Mouse (Mus musculus) stomach, embryonic 15.5 days (tissue): ENCODE results near the gene Fbf1. TPM values are rescaled to one million over a fixed set of nuclear protein-coding genes. Genes with fewer than 3 reads are reported as not detected.
A peak's percentile ranks its signal among the peaks of the same experiment; 100 is the strongest.

ENCODE experiments used
- ATAC-seq: fragments of 200-750 bp; cut with Nextera tagmentation; 2 replicates; pipeline ENCODE4 v1.8.0; 2017; ENCODE audit warnings: low read depth, moderate number of reproducible peaks, moderate TSS enrichment; ENCODE audit not compliant: insufficient read depth, low FRiP score
- H3K27ac ChIP-seq: fragments of 300-500 bp; sonication (generic); 2 replicates; pipeline ENCODE4 v1.5.1; 2015; ENCODE audit warnings: mild to moderate bottlenecking, inconsistent platforms
- H3K27me3 ChIP-seq: fragments of 300-500 bp; sonication (generic); replicated peaks from 2 replicates; pipeline ENCODE4 v1.6.1; 2015; ENCODE audit warnings: inconsistent platforms
- H3K36me3 ChIP-seq: fragments of 300-500 bp; sonication (generic); 2 replicates; pipeline ENCODE4 v1.6.1; 2015; ENCODE audit warnings: inconsistent platforms
- H3K4me1 ChIP-seq: fragments of 300-500 bp; sonication (generic); 2 replicates; pipeline ENCODE4 v1.6.1; 2015; ENCODE audit warnings: inconsistent platforms
- H3K4me2 ChIP-seq: fragments of 300-500 bp; sonication (generic); 2 replicates; pipeline ENCODE4 v1.6.1; 2015; ENCODE audit warnings: mild to moderate bottlenecking, inconsistent platforms
- H3K4me3 ChIP-seq: fragments of 300-500 bp; sonication (generic); replicated peaks from 2 replicates; pipeline ENCODE4 v1.5.1; 2015; ENCODE audit warnings: inconsistent platforms
- H3K9ac ChIP-seq: fragments of 300-500 bp; sonication (generic); 2 replicates; pipeline ENCODE4 v1.6.1; 2015; ENCODE audit warnings: inconsistent platforms
- H3K9me3 ChIP-seq: fragments of 300-500 bp; sonication (generic); 2 replicates; pipeline ENCODE4 v1.6.1; 2016; ENCODE audit warnings: inconsistent platforms
- WGBS: fragments of 180-500 bp; shearing (Covaris S2); methylation state at CpG from one replicate; pipeline ENCODE4 v1.1.7; 2015; 5-methylcytosine and 5-hydroxymethylcytosine counted together
- polyA plus RNA-seq: library from polyadenylated mRNA; unstranded; fragments of >200 nt; fragmentation: Nextera tagmentation; extraction: Ambion mirVana; gene quantifications from 2 replicates; pipeline ENCODE4 v1.2.1, GENCODE M21; 2015

Fbf1 gene
- polyA plus RNA-seq, 1 experiment from 2014 or later: 26.8 TPM

DNA sequence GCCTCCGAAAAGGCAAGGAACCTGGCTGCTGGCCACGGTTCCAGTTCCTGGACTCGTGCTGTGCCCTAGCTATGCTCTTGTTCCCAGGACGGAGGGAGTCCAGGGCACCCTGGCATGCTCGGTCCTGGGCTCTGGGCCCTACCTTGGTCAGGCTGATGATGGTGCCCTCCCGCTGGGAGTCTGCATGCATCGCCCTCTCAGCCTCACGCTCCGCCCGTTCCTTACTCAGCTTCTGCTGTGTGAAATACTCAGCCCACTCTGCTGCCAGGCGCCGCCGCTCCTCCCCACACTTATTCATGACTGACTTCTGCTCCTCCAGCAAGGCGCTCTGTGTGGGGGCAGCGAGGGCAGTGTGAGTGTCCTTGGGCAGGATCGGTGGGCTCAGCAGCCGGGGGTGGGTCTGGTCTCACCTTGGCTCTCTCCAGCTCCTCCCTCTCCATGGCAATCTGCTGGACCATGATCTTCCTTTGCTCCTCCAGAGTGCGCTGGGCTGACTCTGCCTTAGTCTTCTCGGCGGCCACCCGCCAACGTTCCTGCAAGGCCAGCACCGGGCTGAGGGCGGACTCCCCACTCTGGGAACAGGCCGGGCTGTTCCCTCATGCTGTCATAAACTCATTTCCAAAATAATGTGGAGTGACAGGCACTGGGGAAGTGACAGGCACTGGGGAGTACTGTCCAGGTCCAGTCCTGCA, 21.5 kb downstream of the Fbf1 start:
- peak overlapping the region; percentile 72; the same call in 1 of the 2 replicates for H3K27ac ChIP-seq
- ATAC-seq: no peak
- no peaks in the 10 kb centered on the region; the same call in 1 of the 2 replicates for H3K4me1 ChIP-seq
- H3K4me3 ChIP-seq: no peak overlapping the region
- H3K36me3 ChIP-seq: peaks cover 60% of the 10 kb centered on the region
- H3K9ac ChIP-seq: no peak overlapping the region
- 78% methylated on average over 25 of the region's 25 CpGs for WGBS
- no peak overlapping the region for H3K4me2 ChIP-seq
- H3K9me3 ChIP-seq: no peaks in the 10 kb centered on the region
- H3K27me3 ChIP-seq: no peaks in the 10 kb centered on the region

DNA sequence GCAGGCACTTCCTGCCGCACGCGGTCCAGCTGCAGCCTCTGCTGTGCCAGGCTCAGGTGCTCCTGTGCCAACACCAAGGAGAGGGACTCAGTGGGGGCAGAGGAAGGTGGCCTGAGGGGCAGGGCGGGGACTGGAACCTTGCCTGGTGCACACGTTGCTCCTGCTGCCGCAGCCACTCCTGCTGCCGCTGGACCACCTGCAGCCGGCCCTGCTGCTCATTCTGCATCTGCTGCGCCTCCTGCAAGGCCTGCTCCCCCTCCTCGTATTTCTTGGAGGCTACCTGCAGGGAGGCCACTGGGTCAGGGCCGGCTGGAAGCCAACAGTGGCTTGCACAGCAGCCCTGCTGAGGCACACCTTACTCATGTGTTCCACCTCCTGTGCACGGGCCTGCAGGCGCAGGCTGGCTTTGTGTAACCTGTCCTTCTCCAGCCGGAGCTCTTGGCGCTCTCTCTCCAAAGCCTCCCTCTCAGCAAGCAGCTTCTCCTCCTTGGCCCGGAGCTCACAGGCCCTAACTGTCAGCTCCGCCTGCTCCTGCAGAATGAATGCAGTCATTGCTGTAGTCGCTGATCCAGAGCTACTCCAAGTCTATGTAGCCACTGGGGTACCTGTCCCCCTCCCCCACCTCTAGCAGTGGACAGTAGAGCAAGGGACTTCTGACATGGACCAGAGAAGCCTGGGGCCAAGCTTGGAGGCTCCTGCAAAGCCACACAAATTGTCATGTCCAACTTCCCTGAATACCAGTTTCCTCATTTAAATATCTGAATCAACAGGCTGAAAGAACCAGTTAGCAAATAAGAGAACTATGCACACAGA, 22.3 kb downstream of the Fbf1 start:
- H3K27ac ChIP-seq: peak overlapping the region; percentile 72
- 60% methylated on average over 18 of the region's 18 CpGs for WGBS
- H3K36me3 ChIP-seq: peaks cover 57% of the 10 kb centered on the region
- no peaks in the 10 kb centered on the region; the same call in 1 of the 2 replicates for H3K4me1 ChIP-seq
- no peak overlapping the region for H3K9ac ChIP-seq
- no peaks in the 10 kb centered on the region for H3K9me3 ChIP-seq
- no peak overlapping the region for H3K4me2 ChIP-seq
- no peak for ATAC-seq
- H3K4me3 ChIP-seq: no peak overlapping the region
- no peaks in the 10 kb centered on the region for H3K27me3 ChIP-seq

DNA sequence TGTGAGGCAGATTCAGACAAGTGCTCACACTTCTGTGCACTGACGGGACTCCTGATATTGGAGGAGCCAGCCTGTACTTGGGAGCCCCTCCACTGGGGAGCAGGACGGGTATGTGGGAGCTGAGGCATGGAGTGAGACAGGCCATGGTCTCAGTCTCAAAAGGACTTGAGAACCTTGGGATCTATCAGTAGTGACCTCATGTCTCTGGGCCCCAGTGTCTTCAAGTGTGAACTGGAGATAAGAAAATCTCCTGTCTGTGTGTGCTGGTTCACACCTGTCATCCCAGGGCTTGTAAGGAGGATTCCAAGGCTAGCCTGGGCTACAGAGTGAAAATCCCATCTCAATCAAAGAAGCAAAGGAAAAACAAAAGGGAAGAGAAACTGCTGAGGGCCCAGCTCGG, 24.5 kb downstream of the Fbf1 start:
- Histone ChIP-seq H3K36me3 (peaks cover 42% of the 10 kb centered on the region), H3K4me1 (peaks cover 6% of the 10 kb centered on the region)
- 86% methylated on average over 3 of the region's 3 CpGs for WGBS

DNA sequence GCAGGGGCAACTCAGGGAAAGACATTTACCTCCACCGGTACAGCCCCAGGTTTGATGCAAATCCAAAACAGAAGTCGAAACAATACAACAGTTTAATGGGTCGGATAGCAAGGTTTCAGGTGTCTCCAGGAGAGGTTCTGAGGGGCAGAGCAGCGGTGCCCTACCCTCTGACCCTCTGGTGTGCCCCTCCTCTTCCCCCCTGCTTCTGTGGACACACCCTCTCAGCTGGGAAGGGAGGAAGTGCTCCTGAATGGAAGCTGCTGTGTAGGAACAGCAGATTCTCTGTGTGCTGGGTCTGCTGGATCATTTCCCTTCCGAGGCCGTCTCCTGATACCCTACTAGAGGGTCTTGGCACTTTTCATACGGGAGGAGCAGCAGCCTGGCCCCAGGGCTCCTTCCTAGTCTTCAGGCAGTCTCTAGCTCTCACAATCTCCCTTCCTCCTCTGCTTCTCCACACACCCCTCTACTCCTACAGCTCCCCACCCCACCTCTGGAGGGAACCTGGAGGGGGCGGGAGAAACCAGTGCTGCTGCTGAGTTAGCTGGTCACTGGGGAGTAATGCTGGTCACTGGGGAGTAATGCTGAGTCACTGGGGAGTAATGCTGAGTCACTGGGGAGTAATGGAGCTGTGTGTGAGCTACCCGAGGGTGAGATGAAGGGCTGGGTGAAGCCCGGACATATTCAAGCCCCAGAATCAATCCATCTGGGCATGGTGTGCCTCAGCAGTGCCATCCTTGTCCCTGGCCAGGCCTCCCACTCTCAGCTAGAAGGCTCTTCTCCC, 25.6 kb downstream of the Fbf1 start:
- no peak overlapping the region for H3K4me2 ChIP-seq
- H3K4me3 ChIP-seq: no peak overlapping the region
- H3K4me1 ChIP-seq: peaks cover 10% of the 10 kb centered on the region
- H3K27ac ChIP-seq: no peak overlapping the region
- 68% methylated on average over 10 of the region's 10 CpGs for WGBS
- peaks cover 31% of the 10 kb centered on the region for H3K36me3 ChIP-seq
- H3K9ac ChIP-seq: no peak overlapping the region
- no peaks in the 10 kb centered on the region for H3K9me3 ChIP-seq
- no peak for ATAC-seq
- no peaks in the 10 kb centered on the region for H3K27me3 ChIP-seq

More for the DNA sequence above, 24.5 kb downstream of the Fbf1 start:
- ATAC-seq: no peak
- H3K4me3 ChIP-seq: no peak overlapping the region
- H3K27me3 ChIP-seq: no peaks in the 10 kb centered on the region
- H3K4me2 ChIP-seq: no peak overlapping the region
- no peak overlapping the region for H3K9ac ChIP-seq
- no peak overlapping the region for H3K27ac ChIP-seq
- no peaks in the 10 kb centered on the region for H3K9me3 ChIP-seq

DNA sequence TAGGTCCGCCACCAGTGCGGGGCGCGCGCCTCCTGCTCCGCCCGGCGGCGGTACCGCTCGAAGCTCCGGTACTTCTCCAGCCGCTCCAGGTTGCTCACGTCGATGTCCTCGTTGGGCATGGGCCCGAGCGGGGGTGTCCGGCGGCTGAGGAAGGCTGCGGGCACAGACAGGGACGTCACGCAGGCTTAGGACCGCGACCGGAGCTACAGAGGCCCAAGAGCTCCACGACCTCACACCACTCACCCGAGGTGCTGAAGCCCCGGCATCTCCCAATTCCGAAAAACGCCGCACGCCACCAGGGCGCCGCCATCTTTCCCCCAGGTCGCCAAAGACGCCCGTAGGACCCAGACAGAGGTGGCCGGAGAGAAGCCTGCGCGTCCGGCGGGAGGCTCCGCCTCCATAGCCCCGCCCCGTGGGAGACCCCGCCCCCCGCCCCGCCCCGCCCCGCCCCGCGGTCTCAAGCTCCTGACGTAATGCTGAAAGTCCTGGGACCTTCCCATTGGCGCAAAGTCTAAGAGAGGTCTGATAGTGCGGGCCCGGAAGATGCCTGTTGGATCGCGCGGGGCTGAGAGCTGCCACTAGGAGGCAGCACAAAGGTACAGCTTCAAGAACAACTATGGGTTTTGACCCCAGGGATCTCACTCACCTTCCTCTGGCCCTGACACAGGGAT, 29.4 kb downstream of the Fbf1 start, which contains the start of gene Mrpl38:
TSS of gene Mrpl38 (minus strand) at position 401 of the 671 bp plus-strand sequence.
- H3K4me1 ChIP-seq: peaks cover 10% of the 10 kb centered on the region
- peak within 1 kb of the TSS; percentile 97 for H3K4me3 ChIP-seq
- H3K36me3 ChIP-seq: peaks cover 14% of the 10 kb centered on the region
- peak; percentile 94 for ATAC-seq
- under 1% methylated on average over 60 of the region's 60 CpGs for WGBS
- peak within 1 kb of the TSS; percentile 80 for H3K9ac ChIP-seq
- H3K27me3 ChIP-seq: no peaks in the 10 kb centered on the region
- peak within 1 kb of the TSS; percentile 75 for H3K4me2 ChIP-seq
- peak within 1 kb of the TSS; percentile 74 for H3K27ac ChIP-seq
- no peaks in the 10 kb centered on the region for H3K9me3 ChIP-seq

DNA sequence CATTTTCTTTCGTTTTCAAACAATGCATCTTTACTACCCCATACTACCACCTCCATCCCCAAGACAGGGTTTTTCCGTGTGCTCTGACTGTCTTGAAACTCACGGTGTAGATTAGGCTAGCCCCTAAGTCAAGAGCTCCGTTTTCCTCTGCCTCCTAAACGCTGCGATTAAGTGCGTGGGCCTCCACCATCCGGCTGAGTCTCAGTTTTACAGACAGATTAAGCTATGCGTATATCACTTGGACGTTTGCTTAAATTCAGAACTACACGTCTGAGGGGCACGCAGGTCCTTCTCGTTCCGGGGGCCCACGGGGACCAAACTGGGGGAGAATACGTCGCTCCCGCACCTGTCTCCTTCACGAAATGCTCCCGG, 29.9 kb downstream of the Fbf1 start:
- Histone ChIP-seq H3K27ac (peak overlapping the region; percentile 74), H3K4me1 (peaks cover 10% of the 10 kb centered on the region), H3K9ac (peak overlapping the region; percentile 80), H3K4me2 (peak overlapping the region; percentile 75), H3K27me3 (no peaks in the 10 kb centered on the region), H3K4me3 (peak overlapping the region; percentile 97), H3K9me3 (no peaks in the 10 kb centered on the region), H3K36me3 (peaks cover 9% of the 10 kb centered on the region)
- WGBS: 1% methylated on average over 20 of the region's 20 CpGs
- ATAC-seq: no peak

DNA sequence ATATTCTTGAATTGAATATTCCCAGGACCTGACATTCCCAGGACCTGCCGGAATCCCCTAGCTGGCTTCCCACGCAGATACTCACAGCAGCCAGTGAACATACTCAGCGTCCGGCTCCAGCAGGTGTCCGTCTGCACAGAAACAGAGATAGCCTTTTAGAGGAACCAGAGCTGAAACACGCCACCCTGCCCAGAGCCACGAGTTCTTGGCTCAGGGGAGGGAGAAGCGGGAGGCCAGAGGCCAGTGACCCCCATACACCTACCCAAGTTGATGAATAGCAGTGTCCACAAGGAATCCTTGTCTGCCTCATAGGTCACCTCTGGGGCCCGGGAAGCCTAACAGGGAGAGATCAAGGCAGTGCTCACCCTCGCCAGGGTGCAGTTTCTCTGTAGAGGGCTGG, 33.8 kb downstream of the Fbf1 start:
- no peak overlapping the region for H3K27ac ChIP-seq
- WGBS: 80% methylated on average over 10 of the region's 10 CpGs
- no peak for ATAC-seq
- H3K9me3 ChIP-seq: no peaks in the 10 kb centered on the region
- peaks cover 21% of the 10 kb centered on the region for H3K4me1 ChIP-seq
- peaks cover 14% of the 10 kb centered on the region; the same call in 1 of the 2 replicates for H3K36me3 ChIP-seq
- H3K9ac ChIP-seq: no peak overlapping the region
- H3K27me3 ChIP-seq: no peaks in the 10 kb centered on the region
- H3K4me3 ChIP-seq: no peak overlapping the region
- no peak overlapping the region for H3K4me2 ChIP-seq

- ATAC-seq: no peak
- 73% methylated on average over 5 of the region's 5 CpGs for WGBS
These were observed 34.5 kb downstream of the Fbf1 start for GRCm38 (mm10) chr11:116133497-116133896.

GRCm38 (mm10) chr11:116132366-116133333, 35.3 kb downstream of the Fbf1 start:
- WGBS: 78% methylated on average over 16 of the region's 16 CpGs
- no peak overlapping the region for H3K4me3 ChIP-seq
- no peak overlapping the region for H3K9ac ChIP-seq
- peaks cover 26% of the 10 kb centered on the region for H3K4me1 ChIP-seq
- ATAC-seq: no peak
- no peaks in the 10 kb centered on the region for H3K9me3 ChIP-seq
- no peaks in the 10 kb centered on the region for H3K27me3 ChIP-seq
- H3K27ac ChIP-seq: no peak overlapping the region
- no peak overlapping the region for H3K4me2 ChIP-seq
- H3K36me3 ChIP-seq: peaks cover 14% of the 10 kb centered on the region; the same call in 1 of the 2 replicates

More at GRCm38 (mm10) chr11:116133497-116133896, 34.5 kb downstream of the Fbf1 start:
- H3K4me2 ChIP-seq: no peak overlapping the region
- H3K27me3 ChIP-seq: no peaks in the 10 kb centered on the region
- H3K27ac ChIP-seq: no peak overlapping the region
- peaks cover 14% of the 10 kb centered on the region; the same call in 1 of the 2 replicates for H3K36me3 ChIP-seq
- H3K9me3 ChIP-seq: no peaks in the 10 kb centered on the region
- peaks cover 21% of the 10 kb centered on the region for H3K4me1 ChIP-seq
- H3K9ac ChIP-seq: no peak overlapping the region
- no peak overlapping the region for H3K4me3 ChIP-seq

GRCm38 (mm10) chr11:116131349-116132170, 36.4 kb downstream of the Fbf1 start:
- Histone ChIP-seq H3K27ac (peak overlapping the region; percentile 96), H3K4me3 (peak overlapping the region; percentile 62), H3K4me2 (peak overlapping the region; percentile 82), H3K27me3 (no peaks in the 10 kb centered on the region), H3K4me1 (peaks cover 33% of the 10 kb centered on the region), H3K36me3 (peaks cover 16% of the 10 kb centered on the region; the same call in 1 of the 2 replicates), H3K9ac (peak overlapping the region; percentile 6; the same call in 1 of the 2 replicates), H3K9me3 (no peaks in the 10 kb centered on the region)
- no peak for ATAC-seq
- 75% methylated on average over 15 of the region's 15 CpGs for WGBS
